Mouse (Mus musculus): ENCODE measurements around the gene Rer1. TPM values are rescaled to one million over a fixed set of nuclear protein-coding genes. Genes with fewer than 3 reads are reported as not detected.

Rer1 gene
- total RNA-seq (2021): 10 to 100 TPM; 62.2 to 67.3 TPM

GRCm38 (mm10) chr4:155086108-155087024 is at the start of gene Rer1, which contains the start of gene Morn1:
Gene Rer1 (minus strand): TSS chr4:155086382.
Gene Morn1 (plus strand): TSS chr4:155086577.
- peak; percentile 98 to 99 for DNase-seq (ENCODE audit: extremely low spot score in 1 of 2, low spot score in 1 of 2)

- no peak for DNase-seq (ENCODE audit: extremely low spot score in 1 of 2, low spot score in 1 of 2)
Measured at GRCm38 (mm10) chr4:155134686-155135172, 48.5 kb upstream of the Rer1 start.

- no peak for DNase-seq (ENCODE audit: extremely low spot score in 1 of 2, low spot score in 1 of 2)
Measured at GRCm38 (mm10) chr4:155133658-155134417, 47.7 kb upstream of the Rer1 start.

GRCm38 (mm10) chr4:155133188-155133587 is 47.0 kb upstream of the Rer1 start:
- DNase-seq (ENCODE audit: extremely low spot score in 1 of 2, low spot score in 1 of 2): no peak

- DNase-seq (ENCODE audit: extremely low spot score in 1 of 2, low spot score in 1 of 2): no peak
Measured at GRCm38 (mm10) chr4:155130616-155131015, 44.4 kb upstream of the Rer1 start.

- peak; percentile 69 for DNase-seq (ENCODE audit: extremely low spot score in 1 of 2, low spot score in 1 of 2)
Measured at GRCm38 (mm10) chr4:155129996-155130395, 43.8 kb upstream of the Rer1 start.

- DNase-seq (ENCODE audit: extremely low spot score in 1 of 2, low spot score in 1 of 2): peak in 1 of 2 experiments; percentile 26
Measured at GRCm38 (mm10) chr4:155129132-155129917, 43.1 kb upstream of the Rer1 start.

GRCm38 (mm10) chr4:155128411-155128810 is 42.2 kb upstream of the Rer1 start:
- DNase-seq (ENCODE audit: extremely low spot score in 1 of 2, low spot score in 1 of 2): no peak

GRCm38 (mm10) chr4:155126602-155127372 is 40.6 kb upstream of the Rer1 start:
- no peak for DNase-seq (ENCODE audit: extremely low spot score in 1 of 2, low spot score in 1 of 2)

GRCm38 (mm10) chr4:155126194-155126593 is 40.0 kb upstream of the Rer1 start:
- no peak for DNase-seq (ENCODE audit: extremely low spot score in 1 of 2, low spot score in 1 of 2)

GRCm38 (mm10) chr4:155125310-155125709 is 39.1 kb upstream of the Rer1 start:
- DNase-seq (ENCODE audit: extremely low spot score in 1 of 2, low spot score in 1 of 2): no peak

- DNase-seq (ENCODE audit: extremely low spot score in 1 of 2, low spot score in 1 of 2): no peak
Measured at GRCm38 (mm10) chr4:155123868-155124534, 37.8 kb upstream of the Rer1 start.

GRCm38 (mm10) chr4:155122444-155123040 is 36.4 kb upstream of the Rer1 start:
- peak; percentile 76 to 82 for DNase-seq (ENCODE audit: extremely low spot score in 1 of 2, low spot score in 1 of 2)

- DNase-seq (ENCODE audit: extremely low spot score in 1 of 2, low spot score in 1 of 2): no peak
Measured at GRCm38 (mm10) chr4:155121915-155122443, 35.8 kb upstream of the Rer1 start.

GRCm38 (mm10) chr4:155121222-155121621 is 35.0 kb upstream of the Rer1 start:
- DNase-seq (ENCODE audit: extremely low spot score in 1 of 2, low spot score in 1 of 2): no peak

- no peak for DNase-seq (ENCODE audit: extremely low spot score in 1 of 2, low spot score in 1 of 2)
Measured at GRCm38 (mm10) chr4:155120583-155120982, 34.4 kb upstream of the Rer1 start.

- no peak for DNase-seq (ENCODE audit: extremely low spot score in 1 of 2, low spot score in 1 of 2)
Measured at GRCm38 (mm10) chr4:155120038-155120437, 33.9 kb upstream of the Rer1 start.

GRCm38 (mm10) chr4:155118278-155118677 is 32.1 kb upstream of the Rer1 start:
- DNase-seq (ENCODE audit: extremely low spot score in 1 of 2, low spot score in 1 of 2): no peak

Data from layer of hippocampus, postnatal 25 days (tissue).